Mouse (Mus musculus) cerebellum, adult 9-10 months (tissue): Measurements from ENCODE around the gene Plcl2.
A peak's percentile ranks its signal among the peaks of the same experiment; 100 is the strongest.
"Not testable (repeated sequence)": the region's sequence is repeated elsewhere in the genome, so short reads cannot be mapped to it uniquely, and the experiment has no call there.

Experiments
- DNase-seq: peaks from one replicate; pipeline ENCODE4 v3.0.0; 2022

Gene Plcl2

DNA sequence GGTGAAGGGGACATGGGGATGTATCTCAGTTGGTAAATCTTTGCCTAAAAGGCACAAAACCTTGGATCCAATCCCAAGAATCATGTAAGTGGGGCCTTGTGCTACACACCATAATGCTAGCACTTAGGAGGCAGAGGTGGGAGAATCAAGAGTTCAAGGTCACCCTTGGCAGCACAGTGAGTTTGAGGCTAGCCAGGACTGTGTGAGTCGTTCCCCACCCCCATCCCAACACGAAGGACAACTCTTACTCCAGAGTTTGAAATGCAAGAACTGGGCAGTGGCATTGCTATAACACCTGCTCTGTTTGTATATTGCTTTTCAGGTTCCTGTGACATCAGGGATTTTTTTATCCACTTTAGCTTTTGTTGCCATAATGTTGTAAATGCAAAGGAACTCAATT lies 28.6 kb downstream of the Plcl2 start:
- no peak for DNase-seq

DNA sequence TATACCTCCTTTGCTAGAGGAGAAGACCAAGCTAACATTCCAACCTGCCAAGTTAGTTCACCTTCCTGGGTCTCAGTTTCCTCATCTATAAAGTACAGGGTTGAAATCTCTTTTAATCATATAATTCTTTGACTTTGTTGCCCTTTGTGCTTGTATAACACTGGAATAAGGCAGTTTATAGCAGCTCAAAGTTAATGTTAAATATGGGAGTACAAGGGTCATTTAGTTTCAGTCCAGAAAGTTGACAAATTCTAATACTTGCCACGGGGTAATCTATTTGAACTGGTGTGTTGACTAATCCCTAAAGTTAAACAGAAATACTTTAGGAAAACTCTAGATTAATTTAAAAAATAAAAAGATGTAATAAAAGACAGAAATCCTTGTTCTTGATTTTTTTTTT lies 35.7 kb downstream of the Plcl2 start:
- DNase-seq, result no peak

DNA sequence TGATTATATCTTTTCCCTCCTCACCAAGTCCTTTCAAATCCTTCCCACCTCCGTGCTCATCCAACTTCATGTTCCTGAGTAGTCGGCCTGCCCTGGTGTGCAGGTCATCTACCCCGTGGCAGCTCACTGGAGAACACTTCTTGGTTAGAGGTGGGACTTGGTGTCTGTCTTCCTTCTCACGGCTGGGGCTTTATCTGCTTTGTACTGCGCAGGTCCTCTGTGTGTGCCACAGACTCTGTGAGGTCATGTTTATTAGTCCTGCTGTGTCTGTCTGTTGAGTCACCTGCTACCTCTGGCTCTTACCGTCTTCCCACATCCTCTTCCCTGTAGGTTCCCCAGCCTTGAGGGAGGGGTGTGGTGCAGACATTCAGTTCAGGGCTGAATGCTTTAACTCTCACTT lies 36.1 kb downstream of the Plcl2 start:
- peak; percentile 67 for DNase-seq

DNA sequence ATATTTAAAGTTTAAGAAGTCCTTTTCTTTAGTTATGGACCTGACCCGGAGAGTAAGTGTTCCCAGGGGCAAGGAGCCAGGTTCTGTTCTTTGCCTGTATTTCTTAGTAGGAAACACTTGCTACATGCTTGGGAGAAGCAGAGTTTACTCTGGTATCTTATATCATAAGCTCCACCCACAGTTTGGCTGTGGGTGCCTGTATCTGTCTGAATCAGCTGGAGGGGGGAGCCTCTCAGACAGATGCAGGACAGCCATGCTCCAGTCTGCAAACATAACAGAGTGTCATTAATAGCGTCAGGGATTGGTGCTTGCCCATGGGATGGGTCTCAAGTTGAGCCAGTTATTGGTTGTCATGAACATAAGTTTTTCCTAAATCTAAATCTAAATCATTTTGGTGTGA lies 42.9 kb downstream of the Plcl2 start:
- DNase-seq, result no peak

DNA sequence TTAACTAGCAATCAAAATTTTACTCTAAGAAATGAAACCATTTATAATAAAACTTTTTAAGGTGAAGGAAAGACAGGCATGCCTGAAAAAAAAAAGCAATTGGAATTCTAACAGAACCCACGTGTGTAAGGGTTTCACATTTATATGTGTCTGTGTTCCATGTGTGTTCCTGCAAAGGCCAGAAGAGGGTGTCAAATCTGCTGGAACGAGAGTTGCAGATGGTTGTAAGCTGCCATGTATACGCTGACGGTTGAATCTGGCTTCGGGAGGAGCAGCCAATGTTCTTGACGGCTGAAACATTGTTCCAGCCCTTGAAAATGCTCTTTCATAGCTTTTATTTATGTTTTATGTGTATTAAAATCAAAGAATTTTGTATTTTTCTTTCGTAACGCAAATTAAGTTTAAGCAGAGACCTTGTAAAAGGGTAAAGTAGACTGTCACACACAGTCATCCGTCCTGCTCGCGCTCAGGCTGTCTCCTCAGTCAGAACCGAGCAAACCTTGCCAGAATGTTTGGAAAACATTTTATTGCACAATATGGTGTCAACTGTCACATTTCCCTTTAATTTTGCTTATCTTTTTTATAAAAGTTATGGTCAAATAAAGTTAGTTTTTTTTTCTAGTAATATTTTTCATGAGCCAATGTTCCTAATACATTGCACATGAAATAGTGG lies 48.5 kb downstream of the Plcl2 start:
- DNase-seq, result no peak

DNA sequence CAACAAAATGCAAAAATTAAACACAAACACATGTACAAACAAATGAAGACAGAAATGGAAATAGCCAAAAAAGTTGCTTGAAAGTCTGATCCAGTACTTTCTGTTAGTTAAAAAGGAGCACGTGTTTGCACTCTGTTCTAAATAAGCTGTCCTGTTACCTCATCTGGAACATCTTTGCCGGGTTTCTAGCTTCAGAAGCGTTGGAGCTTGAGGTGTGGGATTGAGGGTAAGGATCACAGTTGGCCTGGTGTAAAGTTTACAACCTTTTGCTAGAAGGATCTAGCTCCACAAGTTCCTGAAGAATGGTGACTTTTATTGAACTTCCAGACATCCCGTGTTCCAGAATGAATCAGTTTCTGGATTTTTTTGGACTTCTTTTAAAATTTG lies 49.0 kb downstream of the Plcl2 start:
- DNase-seq, result no peak

DNA sequence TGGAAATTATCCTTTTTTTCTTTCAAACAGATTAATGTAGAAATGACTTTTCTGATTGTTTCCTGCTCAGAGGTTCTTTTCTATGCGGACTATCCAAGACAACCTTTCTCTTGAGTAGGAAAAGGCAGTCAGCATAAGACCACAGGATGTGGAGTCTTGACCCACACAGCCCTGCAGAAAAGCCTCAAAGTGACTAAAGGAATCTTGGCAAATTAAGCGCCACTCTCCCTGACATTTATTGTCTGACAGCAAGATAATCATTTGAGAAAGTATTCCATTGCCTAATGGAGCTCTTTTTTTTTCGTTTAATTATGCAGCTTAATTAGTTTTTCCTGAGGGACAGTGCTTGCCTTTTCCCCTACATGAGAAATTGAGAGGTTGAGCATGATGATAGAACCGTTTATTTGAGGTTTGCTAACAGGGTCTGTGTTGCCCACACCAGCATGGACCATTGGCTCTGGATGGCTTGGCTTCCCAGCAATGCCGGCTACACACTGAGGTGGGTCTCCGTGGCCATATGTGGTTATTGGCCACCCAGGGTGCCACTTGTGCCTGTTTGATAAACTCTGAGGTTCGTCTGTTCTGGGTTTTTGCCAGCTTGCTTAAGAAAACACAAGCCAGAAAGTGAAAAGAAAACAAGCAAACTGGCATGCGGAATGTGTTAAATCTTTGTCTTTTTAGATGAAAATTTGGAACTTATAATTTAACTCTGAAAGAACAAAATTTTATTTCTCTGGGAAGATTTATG lies 56.3 kb downstream of the Plcl2 start:
- peak; percentile 46 for DNase-seq

DNA sequence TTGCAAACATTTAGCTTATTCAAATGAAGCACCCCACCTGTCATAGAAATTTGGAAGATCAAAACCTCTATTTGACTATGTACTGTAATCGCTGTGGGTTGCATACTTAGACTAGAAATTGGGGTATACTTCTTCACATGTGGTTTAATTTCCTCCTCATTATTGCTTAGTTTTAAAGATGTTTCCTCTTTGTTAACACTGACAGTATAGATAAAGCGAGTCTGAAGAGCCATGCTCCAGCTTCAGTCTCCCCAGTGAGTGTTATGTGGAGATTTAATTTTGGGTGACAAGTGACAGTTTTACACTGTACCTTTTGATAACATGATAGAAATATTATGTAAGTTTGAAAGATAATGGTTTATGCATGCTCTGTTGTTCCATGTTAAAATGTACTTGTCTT lies 59.6 kb downstream of the Plcl2 start:
- DNase-seq, result no peak

DNA sequence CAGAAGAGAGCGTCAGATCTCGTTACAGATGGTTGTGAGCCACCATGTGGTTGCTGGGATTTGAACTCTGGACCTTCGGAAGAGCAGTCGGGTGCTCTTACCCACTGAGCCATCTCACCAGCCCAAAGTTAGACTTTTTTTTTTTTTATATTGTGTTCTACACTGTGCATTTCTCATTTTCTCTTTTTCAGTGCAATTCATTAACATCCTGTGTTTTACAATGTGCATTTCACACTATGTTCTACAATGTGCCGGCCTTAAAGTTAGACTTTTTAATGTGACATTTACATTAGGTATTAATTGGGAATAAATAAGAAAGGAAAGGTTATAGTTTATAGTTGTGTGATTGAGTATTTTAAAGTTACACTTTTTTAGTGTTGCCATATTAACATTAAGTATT lies 61.0 kb downstream of the Plcl2 start:
- DNase-seq, result not testable (repeated sequence)

DNA sequence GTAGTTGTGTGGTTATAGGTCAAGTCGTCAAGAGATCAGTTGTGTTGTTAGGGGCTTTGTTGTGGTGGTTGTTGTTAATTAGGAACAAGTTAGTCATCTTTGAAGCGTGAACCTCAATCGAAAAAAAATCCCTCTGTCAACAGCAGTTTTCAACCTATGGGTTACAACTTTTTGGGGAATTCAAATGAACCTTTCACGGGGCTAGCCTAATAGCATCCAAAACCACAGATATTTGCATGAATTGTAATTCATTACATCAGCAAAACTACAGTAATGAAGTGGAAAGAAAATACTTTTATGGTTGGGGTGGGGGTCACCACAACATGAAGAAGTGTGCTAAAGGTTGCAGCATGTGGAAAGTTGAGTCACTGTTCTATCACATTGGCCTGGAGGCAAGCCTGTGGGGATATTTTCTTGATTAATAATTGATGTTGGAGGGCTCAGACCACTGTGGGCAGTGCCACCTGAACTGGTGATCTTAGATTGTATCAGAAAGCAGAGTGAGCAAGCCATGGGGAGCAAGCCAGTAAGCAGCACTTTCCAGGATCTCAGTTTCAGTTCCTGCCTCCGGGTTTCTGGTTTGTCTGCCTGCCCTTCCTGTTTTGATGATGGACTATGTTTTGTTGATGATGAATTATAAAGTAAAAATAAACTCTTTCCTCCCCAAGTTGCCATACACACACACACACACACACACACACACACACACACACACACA lies 61.6 kb downstream of the Plcl2 start:
- DNase-seq, result no peak

DNA sequence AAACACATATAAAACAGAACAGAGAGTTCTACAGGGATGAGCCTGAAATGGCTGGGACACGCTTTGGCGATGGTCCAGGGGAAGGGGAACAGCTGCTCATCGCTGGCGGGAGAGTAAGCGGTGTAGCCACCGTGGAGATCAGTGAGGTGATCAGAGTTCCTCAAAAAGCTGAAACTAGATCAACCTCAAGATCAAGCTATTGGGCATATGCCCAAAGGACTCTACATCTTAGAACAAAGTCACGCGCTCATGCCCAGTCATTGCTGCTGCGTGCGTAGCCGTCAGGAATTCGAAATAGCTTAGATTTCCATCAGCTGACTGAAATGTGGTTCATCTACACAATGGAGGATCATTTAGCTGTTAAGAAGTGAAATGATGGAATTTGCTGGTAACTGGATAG lies 65.0 kb downstream of the Plcl2 start:
- no peak for DNase-seq

DNA sequence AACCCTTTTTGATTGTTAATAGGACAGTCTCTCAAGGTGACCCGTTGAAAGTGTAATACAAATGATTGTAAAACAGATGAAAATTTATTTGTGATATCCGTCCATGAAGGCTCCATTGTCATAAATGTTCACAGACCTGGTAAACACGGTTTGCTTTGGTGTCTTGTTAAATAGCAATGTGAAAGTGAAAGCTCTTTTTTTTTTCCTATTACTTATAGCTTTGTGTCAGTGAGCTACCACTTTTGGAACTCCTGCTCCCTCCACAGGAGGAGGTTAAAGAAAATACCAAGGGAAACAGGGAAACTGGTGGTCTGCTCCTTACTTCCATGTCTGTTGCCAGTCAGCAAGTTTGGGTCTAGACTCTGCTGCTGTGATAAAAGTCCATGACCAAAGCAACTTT lies 71.2 kb downstream of the Plcl2 start:
- DNase-seq, result no peak

DNA sequence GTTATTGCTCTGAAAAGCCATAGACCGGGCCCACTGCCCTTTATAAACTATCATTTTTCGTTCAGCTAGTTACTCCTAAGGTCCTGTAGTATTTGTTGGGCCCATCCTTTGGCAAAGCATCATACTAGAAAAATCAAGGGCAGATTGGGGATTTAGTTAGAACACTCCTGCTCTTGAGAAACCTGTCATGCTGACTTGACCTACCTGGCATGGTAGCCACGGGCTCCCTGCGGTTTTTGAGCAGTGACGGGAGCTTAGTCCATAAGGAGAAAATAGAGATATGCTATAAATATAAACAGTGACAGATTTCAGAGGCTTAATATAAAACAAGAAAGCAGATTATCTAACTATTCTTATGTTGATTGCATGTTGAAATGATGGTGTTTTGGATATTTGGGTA lies 77.6 kb downstream of the Plcl2 start:
- peak; percentile 93 for DNase-seq

DNA sequence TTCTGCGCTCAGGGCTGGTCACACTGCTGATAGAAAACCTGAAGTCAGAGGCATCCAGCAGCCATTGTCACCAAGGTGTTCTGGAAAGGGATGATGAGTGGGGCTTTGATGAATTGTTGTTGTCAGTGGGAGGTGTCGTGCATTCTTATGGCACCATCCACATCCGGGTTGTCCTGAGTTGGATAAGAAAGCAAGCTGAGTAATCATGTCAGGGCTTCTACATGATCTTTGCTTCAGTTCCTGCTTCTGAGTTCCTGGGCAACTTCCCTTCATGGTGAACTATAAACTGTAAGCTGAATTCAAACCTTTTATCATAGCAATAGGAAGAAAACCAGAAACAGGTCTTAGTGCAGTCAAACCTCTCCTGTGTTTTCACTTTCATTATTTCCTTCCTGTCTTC lies 78.7 kb downstream of the Plcl2 start:
- DNase-seq, result no peak

DNA sequence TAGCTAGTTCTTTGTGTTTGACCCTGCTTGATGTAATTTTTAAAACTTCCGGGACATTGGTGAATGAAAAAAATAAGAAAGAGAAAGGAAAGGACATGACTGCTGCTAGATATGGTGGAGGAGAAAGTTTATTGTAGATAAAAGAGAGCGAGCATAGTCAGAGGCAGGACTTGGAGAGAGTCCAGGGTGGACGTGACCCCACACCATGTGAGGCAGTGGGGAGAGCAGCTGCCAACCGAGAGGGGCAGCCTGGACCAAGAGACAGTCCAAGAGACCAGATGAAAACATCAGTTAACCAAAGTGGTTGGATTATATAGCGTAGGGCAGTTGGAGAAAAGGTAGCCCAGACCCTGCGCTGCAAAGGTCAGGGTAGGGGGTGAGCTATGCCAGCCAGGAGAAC lies 91.0 kb downstream of the Plcl2 start:
- no peak for DNase-seq

DNA sequence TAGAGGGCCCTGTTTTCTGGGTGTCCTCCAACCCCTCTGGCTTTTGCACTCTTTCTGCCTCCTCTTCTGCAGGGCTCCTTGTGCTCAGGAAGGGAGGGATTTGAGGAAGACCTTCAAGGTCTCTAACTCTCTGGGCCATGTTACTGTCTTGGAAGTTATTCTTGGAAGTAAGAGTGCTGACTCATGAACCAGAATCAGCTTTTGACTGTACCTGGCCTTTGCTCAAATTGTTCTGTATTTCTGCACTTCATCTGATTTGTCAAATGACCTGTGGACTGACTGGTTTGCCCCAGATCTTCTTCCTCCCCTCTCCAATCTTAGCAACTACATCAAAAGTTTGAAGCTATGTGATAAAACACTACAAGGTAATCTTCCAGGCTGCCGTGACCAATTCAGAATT lies 91.5 kb downstream of the Plcl2 start:
- no peak for DNase-seq

DNA sequence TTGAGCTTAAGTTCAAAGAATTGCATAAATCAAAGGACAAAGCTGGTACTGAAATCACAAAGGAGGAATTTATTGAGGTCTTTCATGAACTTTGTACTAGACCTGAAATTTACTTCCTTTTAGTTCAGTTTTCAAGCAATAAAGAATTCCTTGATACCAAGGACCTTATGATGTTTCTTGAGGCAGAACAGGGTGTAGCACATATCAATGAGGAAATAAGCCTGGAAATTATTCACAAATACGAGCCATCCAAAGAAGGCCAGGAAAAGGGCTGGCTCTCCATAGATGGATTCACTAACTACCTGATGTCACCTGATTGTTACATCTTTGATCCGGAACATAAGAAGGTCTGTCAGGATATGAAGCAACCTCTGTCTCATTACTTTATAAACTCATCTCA lies 97.7 kb downstream of the Plcl2 start:
- DNase-seq, result no peak

DNA sequence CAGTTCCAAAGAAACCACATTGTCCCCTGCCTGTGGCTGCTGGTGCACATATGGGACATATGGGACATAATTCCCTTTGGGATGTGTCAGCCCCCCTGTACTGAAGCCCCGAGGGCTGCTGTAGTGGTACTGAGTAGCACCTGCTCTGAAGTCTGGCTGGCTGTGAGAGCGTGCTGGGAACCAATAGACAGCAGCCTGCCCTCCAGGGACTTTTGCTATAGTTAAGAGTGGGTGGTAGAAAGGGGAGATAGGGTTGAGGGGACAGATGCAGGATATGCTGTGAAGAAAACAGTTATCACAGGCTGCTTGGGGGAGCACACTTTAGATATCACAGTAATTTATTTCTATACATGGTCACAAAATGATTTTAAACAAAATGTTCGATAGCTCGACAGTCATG lies 100.7 kb downstream of the Plcl2 start:
- DNase-seq, result no peak

DNA sequence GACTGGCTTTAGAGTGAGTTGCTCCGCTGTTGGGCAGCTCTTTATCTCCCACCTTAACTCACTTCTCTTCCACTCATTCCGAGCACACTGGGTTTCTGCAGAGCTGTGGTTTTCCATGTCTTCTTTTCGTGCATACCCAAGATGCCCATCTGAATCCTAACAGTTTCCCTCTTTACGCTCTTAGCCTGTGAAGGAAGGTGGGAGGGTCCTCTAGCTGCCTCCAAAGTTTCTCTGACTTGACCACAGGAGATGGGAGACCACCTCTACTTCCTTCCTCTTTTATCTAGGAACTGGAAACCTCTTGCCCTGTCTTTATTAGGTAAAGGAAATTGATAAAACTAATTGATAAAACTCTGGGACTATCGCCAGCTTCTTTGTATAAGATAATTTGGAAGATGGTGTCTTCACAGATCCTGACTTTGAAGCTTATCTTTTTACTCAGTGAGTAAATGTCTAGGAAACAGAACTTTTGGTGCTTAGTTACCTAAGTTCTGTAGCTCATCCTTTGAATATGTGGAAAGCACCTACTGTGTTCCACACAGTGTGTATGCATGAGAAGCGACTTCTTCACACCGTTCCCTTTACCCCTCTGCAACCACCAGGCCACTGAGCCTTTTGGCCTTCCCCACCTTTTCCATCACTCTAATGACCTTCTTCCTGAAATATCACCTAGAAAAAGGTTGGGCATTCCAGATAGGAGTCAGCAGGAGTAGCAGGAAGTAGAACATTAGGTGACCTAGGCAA lies 111.8 kb downstream of the Plcl2 start:
- no peak for DNase-seq

DNA sequence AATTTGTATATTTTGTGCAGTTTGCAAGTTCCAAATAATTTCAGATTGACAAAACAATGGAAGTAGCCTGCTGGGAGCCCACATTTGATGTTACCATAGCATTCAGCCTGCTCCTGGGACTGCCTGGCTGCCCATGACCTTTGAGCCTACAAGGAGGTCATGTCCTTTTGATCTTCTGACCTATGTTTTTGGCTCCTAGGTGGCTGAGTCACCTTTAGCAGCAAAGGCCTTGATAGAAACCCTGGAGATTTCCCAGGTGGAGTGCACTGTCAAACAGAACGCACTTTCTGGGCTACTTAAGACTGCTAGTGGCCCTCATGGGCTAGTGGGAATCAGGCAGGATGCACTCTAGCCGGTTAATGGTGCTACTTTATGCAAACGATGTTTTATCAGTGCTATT lies 112.8 kb downstream of the Plcl2 start:
- no peak for DNase-seq

DNA sequence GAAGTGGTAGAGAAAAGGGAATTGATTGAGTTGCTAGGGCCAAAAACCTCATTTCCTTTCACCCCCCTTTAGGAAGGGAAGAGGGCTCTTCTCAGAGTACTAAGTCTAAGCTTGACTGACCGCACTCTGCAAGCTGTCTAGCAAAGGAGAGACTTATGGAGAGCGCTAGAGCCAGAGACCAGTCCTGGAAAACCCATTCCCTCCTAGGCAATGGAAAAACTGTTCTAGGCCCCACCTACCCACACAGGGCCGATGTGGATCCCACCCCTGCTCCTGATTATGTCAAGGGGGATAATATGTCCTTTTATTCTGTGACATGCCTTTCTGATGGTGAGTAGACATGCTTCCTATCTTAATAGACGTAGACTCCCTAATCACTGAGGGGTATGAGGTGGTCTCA lies 116.4 kb downstream of the Plcl2 start:
- no peak for DNase-seq

DNA sequence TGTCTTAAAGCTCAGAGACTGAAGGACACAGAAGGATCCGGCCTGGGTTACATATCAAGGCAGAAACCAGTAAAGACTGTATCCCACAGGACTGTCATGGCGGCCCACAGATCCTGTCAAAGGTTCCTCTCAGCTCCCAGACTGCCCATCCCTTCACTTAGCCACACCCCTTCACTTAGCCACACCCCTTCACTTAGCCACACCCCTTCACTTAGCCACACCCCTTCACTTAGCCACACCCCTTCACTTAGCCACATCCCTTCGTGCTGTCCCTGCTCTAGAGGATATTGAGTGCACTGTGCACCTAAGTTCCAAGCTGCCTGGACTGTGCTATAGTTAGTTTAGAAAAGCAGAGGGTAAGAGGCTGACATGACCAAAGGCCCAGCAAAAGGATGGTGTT lies 118.5 kb downstream of the Plcl2 start:
- no peak for DNase-seq

DNA sequence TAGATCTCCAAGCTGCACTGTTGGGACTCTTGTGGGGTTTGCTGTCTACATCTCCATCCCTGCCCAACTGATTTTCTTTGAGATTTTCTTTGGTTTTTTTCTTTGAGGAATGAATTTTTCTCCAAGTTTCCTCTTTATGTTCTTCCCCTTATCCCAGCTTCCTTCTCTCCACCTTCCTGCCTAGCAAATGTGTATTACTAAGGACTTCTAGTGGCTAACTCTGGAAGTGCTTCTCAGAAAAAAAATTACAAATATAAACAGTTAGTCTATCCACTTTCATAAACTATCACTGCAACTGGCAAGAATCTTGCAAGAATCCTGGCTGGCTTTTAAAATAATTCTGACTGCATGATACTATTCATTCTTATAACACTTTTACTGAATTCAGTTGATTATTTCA lies 119.5 kb downstream of the Plcl2 start:
- DNase-seq, result peak; percentile 55

DNA sequence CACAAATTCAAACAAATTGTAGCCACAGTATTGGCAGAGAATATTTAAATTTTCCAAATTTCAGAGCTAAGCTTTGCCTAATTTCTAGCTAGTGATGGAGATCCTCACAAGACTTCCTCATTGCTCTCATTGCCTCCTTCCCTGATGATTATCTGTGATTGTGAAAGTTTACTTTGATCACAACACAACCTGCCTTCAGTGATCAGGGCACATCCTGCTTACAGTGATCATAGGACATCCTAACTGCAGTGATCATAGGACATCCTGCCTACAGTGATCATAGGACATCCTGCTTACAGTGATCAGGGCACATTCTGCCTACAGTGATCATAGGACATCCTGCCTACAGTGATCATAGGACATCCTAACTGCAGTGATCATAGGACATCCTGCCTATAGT lies 121.8 kb downstream of the Plcl2 start:
- DNase-seq, result not testable (repeated sequence)
